Mouse (Mus musculus) liver, adult 2 months (tissue): ENCODE data around the gene Igsf6. TPM values are rescaled to one million over a fixed set of nuclear protein-coding genes. Genes with fewer than 3 reads are reported as not detected.
"Not testable (repeated sequence)": the region's sequence is repeated elsewhere in the genome, so short reads cannot be mapped to it uniquely, and the experiment has no call there.

Source experiments
- DNase-seq: peaks from one replicate; pipeline ENCODE4 v3.0.0-alpha.2; 2011; ENCODE audit warnings: low read depth, low spot score; ENCODE audit errors: extremely low read depth
- H3K27ac ChIP-seq: fragments of 200-500 bp; replicated peaks from 2 replicates; pipeline ENCODE4 v1.5.1; 2012; ENCODE audit warnings: low read depth, mild to moderate bottlenecking, control low read depth, inconsistent platforms, low read length; ENCODE audit not compliant: insufficient read depth
- H3K27me3 ChIP-seq: fragments of 200-500 bp; 2 replicates; pipeline ENCODE4 v1.6.1; 2012; ENCODE audit warnings: mild to moderate bottlenecking, moderate library complexity, low read length, inconsistent platforms; ENCODE audit not compliant: control insufficient read depth, insufficient read depth
- H3K36me3 ChIP-seq: fragments of 200-500 bp; 2 replicates; pipeline ENCODE4 v1.6.1; 2012; ENCODE audit warnings: low read length, inconsistent platforms; ENCODE audit not compliant: control insufficient read depth, insufficient read depth
- H3K4me1 ChIP-seq: fragments of 200-500 bp; 2 replicates; pipeline ENCODE4 v1.6.1; 2011; ENCODE audit warnings: low read length; ENCODE audit not compliant: control insufficient read depth, insufficient read depth
- H3K4me3 ChIP-seq: fragments of 200-500 bp; 2 replicates; pipeline ENCODE4 v1.5.1; 2011; ENCODE audit warnings: low read depth, mild to moderate bottlenecking, control low read depth, low read length, moderate library complexity; ENCODE audit not compliant: insufficient read depth
- H3K79me2 ChIP-seq: fragments of 200-500 bp; 2 replicates; pipeline ENCODE4 v1.6.1; 2012; ENCODE audit warnings: inconsistent platforms, mild to moderate bottlenecking, low read length, moderate library complexity; ENCODE audit not compliant: control insufficient read depth, insufficient read depth
- H3K9ac ChIP-seq: fragments of 200-500 bp; 2 replicates; pipeline ENCODE4 v1.6.1; 2012; ENCODE audit warnings: low read depth, mild to moderate bottlenecking, control low read depth, inconsistent platforms, low read length
- CTCF ChIP-seq: fragments of 200-500 bp; IDR thresholded peaks from 2 replicates; pipeline ENCODE4 v1.5.1; 2011; ENCODE audit warnings: low read depth, low read length, control low read depth
- POLR2A ChIP-seq: fragments of 200-500 bp; IDR thresholded peaks from 2 replicates; pipeline ENCODE4 v1.6.1; 2011; ENCODE audit warnings: low read length, control low read depth; ENCODE audit not compliant: insufficient read depth; ENCODE audit errors: extremely low read depth
- WGBS: fragments of 180-500 bp; shearing (Covaris S2); methylation state at CpG from one replicate; pipeline ENCODE4 v1.1.7; 2018; 5-methylcytosine and 5-hydroxymethylcytosine counted together
- polyA plus RNA-seq: library from polyadenylated mRNA; depleted of rRNA; stranded (reverse); fragments of >200 nt; gene quantifications from 2 replicates; pipeline ENCODE4 v1.2.3, GENCODE M21; 2012
- total RNA-seq: library from RNA; depleted of rRNA; stranded (reverse); fragments of >200 nt; gene quantifications from 2 replicates; pipeline ENCODE4 v1.2.3, GENCODE M21; 2014

The Igsf6 gene
- total and polyA plus RNA-seq, 2 experiments: 0.82 to 3.2 TPM

GRCm38 (mm10) chr7:121035161-121035721 is 39.1 kb downstream of the Igsf6 start:
- Histone ChIP-seq H3K9ac (peak overlapping the region; percentile 97), H3K4me3 (peak overlapping the region; percentile 96), H3K36me3 (no peaks in the 10 kb centered on the region), H3K4me1 (peaks cover 10% of the 10 kb centered on the region), H3K27ac (peak overlapping the region; percentile 86), H3K79me2 (peaks cover 20% of the 10 kb centered on the region; the same call in 1 of the 2 replicates), H3K27me3 (0 out of 2 replicates have a peak, but pooled peaks cover under 1% of the 10 kb centered on the region)
- WGBS: under 1% methylated on average over 24 of the region's 24 CpGs
- peak; percentile 80 for DNase-seq
- no peak for TF ChIP-seq CTCF
- no peak for TF ChIP-seq POLR2A

GRCm38 (mm10) chr7:121034701-121035141 is 39.7 kb downstream of the Igsf6 start:
- peak; percentile 25 for DNase-seq
- 0 out of 2 replicates have a peak, but pooled peaks cover 2% of the 10 kb centered on the region for H3K27me3 ChIP-seq
- H3K9ac ChIP-seq: peak overlapping the region; percentile 97
- peaks cover 10% of the 10 kb centered on the region for H3K4me1 ChIP-seq
- TF ChIP-seq POLR2A: 0 out of 2 replicates have a peak, but pooled peaks have one; percentile 2
- no peak for TF ChIP-seq CTCF
- peak overlapping the region; percentile 96 for H3K4me3 ChIP-seq
- peak overlapping the region; percentile 86 for H3K27ac ChIP-seq
- H3K79me2 ChIP-seq: peaks cover 17% of the 10 kb centered on the region; the same call in 1 of the 2 replicates
- under 1% methylated on average over 44 of the region's 63 CpGs for WGBS
- no peaks in the 10 kb centered on the region for H3K36me3 ChIP-seq

- Histone ChIP-seq H3K79me2 (peaks cover 13% of the 10 kb centered on the region; the same call in 1 of the 2 replicates), H3K4me1 (peaks cover 10% of the 10 kb centered on the region), H3K9ac (peak within 1 kb of the TSS; percentile 97), H3K27me3 (0 out of 2 replicates have a peak, but pooled peaks cover 2% of the 10 kb centered on the region), H3K36me3 (no peaks in the 10 kb centered on the region), H3K27ac (peak within 1 kb of the TSS; percentile 86), H3K4me3 (peak within 1 kb of the TSS; percentile 96)
- 2% methylated on average over 36 of the region's 43 CpGs for WGBS
- peak; percentile 87 for DNase-seq
- peak; percentile 75 for TF ChIP-seq POLR2A
- no peak for TF ChIP-seq CTCF
These were observed 40.3 kb downstream of the Igsf6 start, which contains the start of gene Mettl9 for GRCm38 (mm10) chr7:121033856-121034652. Gene Mettl9 (plus strand): TSS chr7:121034445.

- not testable (repeated sequence) for H3K27me3 ChIP-seq, H3K36me3 ChIP-seq, H3K9ac ChIP-seq, DNase-seq, H3K27ac ChIP-seq, H3K79me2 ChIP-seq, H3K4me3 ChIP-seq, H3K4me1 ChIP-seq
These were observed 44.4 kb downstream of the Igsf6 start for GRCm38 (mm10) chr7:121029947-121030346.

GRCm38 (mm10) chr7:121026300-121026699 is 48.1 kb downstream of the Igsf6 start:
- DNase-seq: no peak
- no peak overlapping the region for H3K9ac ChIP-seq
- no peaks in the 10 kb centered on the region for H3K79me2 ChIP-seq
- H3K4me3 ChIP-seq: no peak overlapping the region
- TF ChIP-seq CTCF (no peak), POLR2A (no peak)
- 60% methylated on average over 3 of the region's 3 CpGs for WGBS
- H3K36me3 ChIP-seq: no peaks in the 10 kb centered on the region
- no peaks in the 10 kb centered on the region for H3K4me1 ChIP-seq
- 0 out of 2 replicates have a peak, but pooled peaks cover 2% of the 10 kb centered on the region for H3K27me3 ChIP-seq
- no peak overlapping the region for H3K27ac ChIP-seq
